Mouse (Mus musculus): ENCODE data around the gene Nme7.

- no peak for TF ChIP-seq MAFK (IDR thresholded peaks at IDR 0.05; ENCODE audit: insufficient replicate concordance, low read length)
- TF ChIP-seq TCF12 (IDR thresholded peaks at IDR 0.05; ENCODE audit: low read depth, low read length), result no peak
- TF ChIP-seq JUND (conservative IDR thresholded peaks at IDR 0.05; ENCODE audit: low read depth, low read length), result no peak
- TF ChIP-seq CTCF (conservative IDR thresholded peaks at IDR 0.05 in 1 of 2, IDR thresholded peaks at IDR 0.05 in 1 of 2; ENCODE audit: low read depth in 2 of 2, low read length in 2 of 2), result no peak
- TF ChIP-seq EP300 (IDR thresholded peaks at IDR 0.05; ENCODE audit: low read length), result no peak
- TF ChIP-seq CHD2 (IDR thresholded peaks at IDR 0.05; ENCODE audit: low read length), result no peak
- no peak for TF ChIP-seq NELFE (IDR thresholded peaks at IDR 0.05; ENCODE audit: low read depth, low read length)
- no peak for TF ChIP-seq POLR2A (IDR thresholded peaks at IDR 0.05; ENCODE audit: low read depth, low read length)
- no peak for TF ChIP-seq ZC3H11A (IDR thresholded peaks at IDR 0.05; ENCODE audit: low read depth, low read length)
- no peak for TF ChIP-seq E2F4 (IDR thresholded peaks at IDR 0.05; ENCODE audit: insufficient replicate concordance, low read depth, low read length)
- TF ChIP-seq RAD21 (IDR thresholded peaks at IDR 0.05; ENCODE audit: low read depth, low read length), result no peak
Measured at GRCm38 (mm10) chr1:164389743-164390142, 85.8 kb downstream of the Nme7 start.

Measured in CH12.LX (cell line).